Mouse (Mus musculus) heart, embryonic 11.5 days (tissue): ENCODE measurements around the gene Mrpl10. TPM values are rescaled to one million over a fixed set of nuclear protein-coding genes. Genes with fewer than 3 reads are reported as not detected.

Experiments
- ATAC-seq: fragments of 200-750 bp; cut with Nextera tagmentation; replicated peaks from 2 replicates; pipeline ENCODE4 v1.8.0; 2017; ENCODE audit warnings: moderate library complexity; ENCODE audit not compliant: insufficient number of reproducible peaks, low FRiP score, low TSS enrichment
- H3K27ac ChIP-seq: fragments of 300-500 bp; sonication (generic); 2 replicates; pipeline ENCODE4 v1.5.1; 2014; ENCODE audit warnings: mild to moderate bottlenecking, low read depth, low read length
- H3K27me3 ChIP-seq: fragments of 300-500 bp; sonication (generic); 2 replicates; pipeline ENCODE4 v1.6.1; 2014; ENCODE audit warnings: mild to moderate bottlenecking, low read length, mixed read lengths; ENCODE audit not compliant: control insufficient read depth, insufficient read depth
- H3K36me3 ChIP-seq: fragments of 300-500 bp; sonication (generic); 2 replicates; pipeline ENCODE4 v1.6.1; 2014; ENCODE audit warnings: mild to moderate bottlenecking, low read length, moderate library complexity, mixed read lengths; ENCODE audit not compliant: control insufficient read depth, insufficient read depth
- H3K4me1 ChIP-seq: fragments of 300-500 bp; sonication (generic); 2 replicates; pipeline ENCODE4 v1.6.1; 2014; ENCODE audit warnings: low read length; ENCODE audit not compliant: control insufficient read depth, insufficient read depth
- H3K4me2 ChIP-seq: fragments of 300-500 bp; sonication (generic); 2 replicates; pipeline ENCODE4 v1.6.1; 2014; ENCODE audit warnings: mild to moderate bottlenecking, moderate library complexity
- H3K4me3 ChIP-seq: fragments of 300-500 bp; sonication (generic); 2 replicates; pipeline ENCODE4 v1.5.1; 2014; ENCODE audit warnings: low read depth, low read length
- H3K9ac ChIP-seq: fragments of 300-500 bp; sonication (generic); 2 replicates; pipeline ENCODE4 v1.6.1; 2014; ENCODE audit warnings: mild to moderate bottlenecking, low read depth, low read length, moderate library complexity
- H3K9me3 ChIP-seq: fragments of 300-500 bp; sonication (generic); replicated peaks from 2 replicates; pipeline ENCODE4 v1.6.1; 2016; ENCODE audit warnings: low read length; ENCODE audit not compliant: control insufficient read depth
- WGBS: fragments of 180-500 bp; shearing (Covaris S2); extraction: QIAGEN DNeasy Blood & Tissue Kit; methylation state at CpG from one replicate; pipeline ENCODE4 v1.1.7; 2014; ENCODE audit not compliant: insufficient replicate concordance; 5-methylcytosine and 5-hydroxymethylcytosine counted together
- polyA plus RNA-seq: library from polyadenylated mRNA; unstranded; fragments of >200 nt; fragmentation: Nextera tagmentation; extraction: Ambion mirVana; gene quantifications from 2 replicates; pipeline ENCODE4 v1.2.1, GENCODE M21; 2014

Mrpl10 gene
- polyA plus RNA-seq, 1 experiment from 2014 or later = 87.2 TPM

DNA sequence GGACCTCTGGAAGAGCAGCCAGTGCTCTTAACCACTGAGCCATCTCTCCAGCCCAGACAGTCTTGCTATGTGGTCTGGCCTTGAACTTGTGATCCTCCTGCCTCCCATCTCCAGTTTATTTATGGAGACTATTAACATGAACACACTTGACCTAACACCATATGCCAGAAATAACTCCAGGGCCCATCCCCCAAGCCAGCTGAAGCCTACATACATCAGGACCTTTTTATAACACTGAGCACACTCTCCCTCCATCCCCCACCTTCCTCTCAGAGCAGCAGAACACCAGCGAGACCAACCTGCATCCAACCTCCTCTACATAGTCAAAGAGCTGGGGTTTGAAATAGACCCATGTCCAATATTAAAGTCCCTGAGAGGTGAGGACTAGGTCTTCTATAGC, 29.8 kb downstream of the Mrpl10 start:
- H3K27me3 ChIP-seq = no peaks in the 10 kb centered on the region
- peaks cover 3% of the 10 kb centered on the region; the same call in 1 of the 2 replicates for H3K36me3 ChIP-seq
- peaks cover 4% of the 10 kb centered on the region; the same call in 1 of the 2 replicates for H3K4me1 ChIP-seq
- ATAC-seq = no peak; the same call in 1 of the 2 replicates
- 37% methylated on average over 1 of the region's 1 CpGs for WGBS
- H3K27ac ChIP-seq = no peak overlapping the region
- no peak overlapping the region for H3K4me3 ChIP-seq
- no peaks in the 10 kb centered on the region for H3K9me3 ChIP-seq
- no peak overlapping the region for H3K9ac ChIP-seq
- H3K4me2 ChIP-seq = no peak overlapping the region

DNA sequence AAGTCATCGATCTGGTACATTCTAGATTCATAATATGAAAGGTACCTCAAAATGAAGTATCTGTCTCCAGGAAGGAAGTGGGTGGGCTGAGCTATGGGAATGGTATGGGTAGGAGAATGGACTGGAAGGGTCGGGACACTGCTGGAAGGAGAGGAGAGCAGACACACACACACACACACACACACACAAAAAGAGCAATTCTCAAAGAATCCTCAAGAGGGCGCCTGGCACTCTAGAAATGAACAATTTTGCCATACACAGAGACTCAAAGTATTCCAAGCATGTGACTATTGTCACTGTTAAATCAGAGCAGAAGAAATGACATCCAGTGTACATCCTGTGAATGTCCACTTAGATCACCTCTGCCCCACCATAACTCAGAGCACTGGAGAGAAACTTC, 31.2 kb downstream of the Mrpl10 start:
- H3K9ac ChIP-seq = no peak overlapping the region
- WGBS = 35% methylated on average over 3 of the region's 3 CpGs
- no peaks in the 10 kb centered on the region for H3K9me3 ChIP-seq
- H3K4me2 ChIP-seq = no peak overlapping the region
- H3K27ac ChIP-seq = no peak overlapping the region
- no peaks in the 10 kb centered on the region for H3K36me3 ChIP-seq
- no peak for ATAC-seq
- H3K4me3 ChIP-seq = no peak overlapping the region
- H3K4me1 ChIP-seq = peaks cover 4% of the 10 kb centered on the region; the same call in 1 of the 2 replicates
- no peaks in the 10 kb centered on the region for H3K27me3 ChIP-seq

DNA sequence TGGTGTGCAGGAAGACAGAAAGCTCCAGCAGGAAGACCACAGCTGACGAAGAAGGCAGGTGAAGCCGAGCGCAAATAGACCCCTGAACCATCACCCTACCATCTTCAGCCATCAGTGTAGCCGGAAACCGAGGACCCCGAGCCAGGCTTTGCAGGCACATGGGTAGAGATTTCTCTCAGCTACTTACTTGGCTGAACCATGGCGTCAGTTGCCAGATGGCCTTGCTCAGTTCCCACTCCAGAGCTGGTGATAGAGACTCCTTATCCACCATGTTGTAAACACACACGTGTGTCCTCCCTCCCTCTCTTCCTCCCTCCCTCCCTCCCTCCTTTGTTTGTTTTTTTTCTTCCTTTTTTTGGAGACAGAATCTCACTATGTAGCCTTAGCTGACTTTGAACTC, 32.9 kb downstream of the Mrpl10 start:
- Histone ChIP-seq H3K27ac (no peak overlapping the region), H3K9ac (no peak overlapping the region), H3K36me3 (no peaks in the 10 kb centered on the region), H3K4me1 (peaks cover 4% of the 10 kb centered on the region; the same call in 1 of the 2 replicates), H3K4me2 (no peak overlapping the region), H3K9me3 (no peaks in the 10 kb centered on the region), H3K27me3 (no peaks in the 10 kb centered on the region), H3K4me3 (no peak overlapping the region)
- 59% methylated on average over 8 of the region's 8 CpGs for WGBS
- ATAC-seq = no peak

DNA sequence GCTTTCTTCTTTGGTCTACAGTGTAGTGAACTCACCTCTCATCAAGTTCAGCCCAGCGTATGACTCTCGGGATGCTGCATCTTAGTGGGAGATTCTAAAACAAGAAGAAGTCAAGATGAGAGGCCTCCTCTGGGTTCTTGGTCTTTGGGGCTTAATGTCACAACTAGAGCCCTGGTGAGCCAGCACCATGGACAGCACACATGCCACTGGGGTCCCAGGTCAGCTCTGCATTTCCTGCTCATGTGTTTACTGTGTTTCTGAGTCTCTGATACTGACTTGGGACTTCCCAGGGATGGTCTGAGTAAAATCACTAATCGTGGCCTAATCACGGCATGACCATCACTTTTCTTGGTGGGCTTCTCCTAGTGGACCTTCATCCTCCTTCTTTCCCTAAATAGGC, 37.4 kb downstream of the Mrpl10 start:
- no peak for ATAC-seq
- Histone ChIP-seq H3K4me2 (no peak overlapping the region), H3K4me1 (peaks cover 7% of the 10 kb centered on the region), H3K9me3 (no peaks in the 10 kb centered on the region), H3K4me3 (no peak overlapping the region), H3K36me3 (no peaks in the 10 kb centered on the region), H3K27ac (no peak overlapping the region), H3K9ac (no peak overlapping the region), H3K27me3 (peaks cover 4% of the 10 kb centered on the region; the same call in 1 of the 2 replicates)
- WGBS = 31% methylated on average over 4 of the region's 4 CpGs

DNA sequence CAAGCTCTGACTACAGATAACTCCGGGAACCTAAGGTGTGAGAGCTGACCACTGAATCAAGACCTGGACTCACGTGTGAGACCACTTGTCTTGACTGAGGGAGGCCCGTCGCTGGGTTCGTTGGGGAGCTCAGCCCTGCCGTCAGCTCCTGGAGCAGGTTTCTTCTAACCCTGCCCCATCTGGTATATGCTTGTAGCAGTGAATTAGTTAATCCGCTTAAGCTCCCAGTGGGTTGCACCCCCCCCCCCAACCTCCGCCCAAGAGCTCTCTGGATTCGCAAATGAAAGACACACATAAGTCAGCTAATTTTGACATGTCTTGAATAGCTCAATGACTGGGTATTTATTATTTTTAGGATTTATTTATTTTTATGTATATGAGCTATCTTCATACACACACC, 38.9 kb downstream of the Mrpl10 start:
- peaks cover 12% of the 10 kb centered on the region for H3K4me1 ChIP-seq
- H3K9ac ChIP-seq = no peak overlapping the region
- H3K4me2 ChIP-seq = no peak overlapping the region
- H3K27ac ChIP-seq = no peak overlapping the region
- no peaks in the 10 kb centered on the region for H3K36me3 ChIP-seq
- no peaks in the 10 kb centered on the region for H3K9me3 ChIP-seq
- H3K27me3 ChIP-seq = peaks cover 7% of the 10 kb centered on the region; the same call in 1 of the 2 replicates
- whole genome bisulfite sequencing = 20% methylated on average over 9 of the region's 9 CpGs
- no peak overlapping the region for H3K4me3 ChIP-seq
- ATAC-seq = no peak

DNA sequence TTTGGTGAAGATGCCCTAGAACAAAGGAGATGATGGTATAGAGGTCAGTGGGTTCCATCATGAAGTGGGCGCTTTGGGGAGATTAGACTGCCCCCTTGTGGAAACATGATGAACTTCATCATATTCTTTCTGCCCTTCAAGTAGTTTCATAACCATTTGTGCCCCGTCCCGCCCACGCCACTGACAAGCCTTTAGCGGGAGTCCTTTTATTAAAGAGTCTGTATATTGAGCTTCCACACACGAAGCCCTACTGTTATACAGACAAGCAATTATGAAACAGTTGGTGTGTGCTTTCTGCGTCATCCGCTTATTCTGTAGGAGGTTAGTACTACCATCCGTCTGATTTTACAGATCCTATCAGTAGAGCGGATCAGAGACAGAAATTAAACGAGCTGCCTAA, 41.6 kb downstream of the Mrpl10 start:
- Histone ChIP-seq H3K4me3 (no peak overlapping the region), H3K27ac (no peak overlapping the region), H3K9me3 (no peaks in the 10 kb centered on the region), H3K27me3 (peaks cover 7% of the 10 kb centered on the region; the same call in 1 of the 2 replicates), H3K36me3 (no peaks in the 10 kb centered on the region), H3K9ac (no peak overlapping the region), H3K4me2 (0 out of 2 replicates have a peak overlapping the region, but pooled peaks have one; percentile 8), H3K4me1 (peaks cover 12% of the 10 kb centered on the region)
- 39% methylated on average over 11 of the region's 11 CpGs for WGBS
- no peak for ATAC-seq

DNA sequence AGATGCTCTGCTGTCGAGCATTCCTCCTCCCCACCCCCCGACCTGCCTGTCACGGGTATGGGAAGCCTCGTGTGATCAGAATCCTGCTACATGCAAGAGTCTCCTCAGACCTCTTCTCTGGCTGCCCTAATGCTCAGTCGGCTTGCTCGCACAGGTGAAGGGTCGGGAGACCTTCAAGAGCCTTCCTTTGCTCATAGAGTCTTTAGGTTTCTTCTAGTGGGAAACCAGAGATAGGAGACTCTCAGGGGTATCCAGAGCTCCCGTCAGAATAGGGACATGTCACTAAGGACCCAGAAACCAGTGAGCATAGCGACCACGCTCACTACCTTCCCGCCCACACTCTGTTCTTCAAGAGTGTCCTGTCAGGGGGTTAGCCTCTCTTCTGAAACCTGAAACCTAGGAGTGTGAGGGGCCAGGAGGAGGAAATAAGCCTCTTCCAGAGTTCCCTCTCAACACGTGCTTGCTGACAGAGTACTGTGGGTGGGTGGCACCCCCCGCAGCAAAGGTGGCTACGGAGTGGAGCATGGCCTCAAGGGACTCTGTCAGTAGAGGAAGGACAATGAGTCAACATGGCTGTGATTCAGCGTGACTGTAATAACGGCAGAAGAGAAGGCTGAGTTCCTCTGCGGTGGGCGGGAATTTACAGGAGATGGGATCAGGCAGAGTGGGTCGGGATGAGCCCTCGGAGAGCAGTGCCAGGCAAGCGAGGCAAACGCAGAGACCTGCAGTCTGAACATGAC, 42.2 kb downstream of the Mrpl10 start:
- peaks cover 7% of the 10 kb centered on the region; the same call in 1 of the 2 replicates for H3K27me3 ChIP-seq
- H3K4me3 ChIP-seq = no peak overlapping the region
- H3K27ac ChIP-seq = no peak overlapping the region
- no peaks in the 10 kb centered on the region for H3K9me3 ChIP-seq
- H3K4me1 ChIP-seq = peaks cover 12% of the 10 kb centered on the region
- H3K9ac ChIP-seq = no peak overlapping the region
- peak overlapping the region; percentile 44 for H3K4me2 ChIP-seq
- 17% methylated on average over 22 of the region's 22 CpGs for WGBS
- H3K36me3 ChIP-seq = no peaks in the 10 kb centered on the region
- ATAC-seq = no peak

DNA sequence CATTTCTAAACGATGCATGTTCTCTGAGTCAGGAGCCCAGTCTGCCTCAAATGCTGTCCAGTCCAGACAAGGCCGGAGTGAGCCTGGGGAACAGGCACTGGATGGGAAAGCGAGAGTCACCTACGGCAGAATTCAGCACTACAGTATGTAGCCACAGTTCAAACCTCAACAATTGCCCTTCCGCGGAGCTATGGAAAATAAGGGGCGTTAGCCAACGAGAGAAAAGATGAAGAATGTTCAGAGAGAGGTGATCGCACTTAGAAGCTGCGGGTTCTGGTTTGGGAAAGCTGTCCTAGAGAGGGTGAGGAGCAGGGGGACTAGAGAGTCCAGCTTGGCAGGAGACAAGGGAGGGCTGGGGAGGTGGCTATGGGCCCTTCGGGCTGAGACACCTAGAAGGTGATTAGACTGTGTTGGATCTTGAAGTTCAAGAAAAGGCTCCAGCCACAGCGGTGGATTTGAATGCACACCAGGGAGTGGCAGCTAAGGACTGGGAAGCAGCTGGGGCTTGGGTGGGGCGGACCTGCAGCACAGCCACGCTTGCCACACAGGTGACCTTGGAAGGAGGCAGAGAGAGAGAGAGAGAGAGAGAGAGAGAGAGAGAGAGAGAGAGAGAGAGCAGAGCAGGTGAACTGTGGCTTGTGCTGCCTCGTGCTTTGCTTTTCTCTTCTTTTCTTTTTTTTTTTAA, 43.6 kb downstream of the Mrpl10 start:
- H3K4me3 ChIP-seq = no peak overlapping the region
- H3K4me2 ChIP-seq = no peak overlapping the region
- no peak for ATAC-seq
- H3K27me3 ChIP-seq = peaks cover 7% of the 10 kb centered on the region; the same call in 1 of the 2 replicates
- H3K27ac ChIP-seq = no peak overlapping the region
- 83% methylated on average over 15 of the region's 15 CpGs for WGBS
- H3K4me1 ChIP-seq = peaks cover 12% of the 10 kb centered on the region
- no peaks in the 10 kb centered on the region for H3K9me3 ChIP-seq
- H3K9ac ChIP-seq = no peak overlapping the region
- no peaks in the 10 kb centered on the region for H3K36me3 ChIP-seq
